Mouse (Mus musculus) urinary bladder, postnatal 10 days (tissue): ENCODE results near the gene Sspn.

Source experiments
- DNase-seq: peaks from one replicate; pipeline ENCODE4 v3.0.0; 2022; ENCODE audit warnings: low spot score

Gene Sspn

DNA sequence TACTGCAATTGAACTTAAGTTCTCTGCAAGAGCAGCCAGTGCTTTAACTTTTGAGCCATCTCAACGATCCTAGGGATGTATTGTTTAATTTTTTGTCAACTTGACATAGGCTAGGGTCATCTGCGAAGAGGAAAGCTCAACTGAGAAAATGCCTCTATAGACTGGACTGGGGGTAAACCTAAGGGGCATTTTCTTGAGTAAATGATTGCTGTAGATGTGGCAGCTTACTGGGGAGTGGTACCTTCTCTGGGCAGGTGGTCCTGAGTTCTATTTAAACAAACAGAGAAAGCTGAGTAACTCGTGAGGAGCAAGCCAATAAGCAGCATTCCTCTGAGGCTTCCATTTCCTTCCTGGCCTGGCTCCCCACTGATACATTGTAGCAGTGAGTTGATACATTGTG lies at the start of gene Sspn:
Gene Sspn, plus strand, starts transcription at position 301 of the 400 bp plus-strand sequence.
- no peak for DNase-seq

DNA sequence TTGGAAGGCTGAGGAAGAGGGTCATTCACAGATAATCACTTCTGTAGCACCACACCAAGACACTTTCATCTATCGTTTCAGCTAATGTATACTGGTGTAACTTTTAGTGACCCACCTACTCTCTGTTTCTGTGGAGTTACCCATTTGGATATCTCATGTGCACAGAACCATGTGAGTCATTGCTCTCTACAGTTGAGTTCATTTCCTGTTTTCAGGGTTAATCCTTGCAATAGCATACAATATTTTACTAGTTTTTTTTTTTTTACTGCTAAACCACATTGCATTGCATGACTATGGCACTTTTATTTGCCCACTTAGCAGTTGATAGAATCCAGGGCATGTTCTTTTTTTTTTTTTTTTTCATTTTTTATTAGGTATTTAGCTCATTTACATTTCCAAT lies 48.4 kb upstream of the Sspn start:
- DNase-seq: no peak

GRCm38 (mm10) chr6:145883668-145884067 lies 47.8 kb upstream of the Sspn start:
- no peak for DNase-seq

- DNase-seq: no peak
Measured at GRCm38 (mm10) chr6:145885069-145885468, 46.4 kb upstream of the Sspn start.

DNA sequence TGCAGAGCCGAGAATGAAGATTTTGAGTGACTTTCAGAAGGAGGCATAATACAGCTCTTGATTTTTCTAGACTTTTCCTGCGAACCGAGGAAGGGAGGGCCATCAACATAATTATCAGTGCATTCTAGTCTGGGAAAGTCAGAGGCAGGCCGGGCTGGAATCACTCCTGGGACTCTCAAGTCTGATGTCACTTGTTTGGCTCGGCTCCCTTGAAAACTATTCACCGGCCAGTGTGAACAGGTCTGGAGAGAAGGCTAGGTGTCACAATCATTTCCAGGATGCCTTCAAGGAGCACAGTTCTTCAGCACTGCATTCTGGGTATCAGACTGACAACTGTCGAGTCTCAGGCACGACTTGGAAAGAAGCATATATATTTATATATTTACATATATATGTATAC lies 45.2 kb upstream of the Sspn start:
- DNase-seq: no peak

- no peak for DNase-seq
Measured at GRCm38 (mm10) chr6:145887719-145888118, 43.7 kb upstream of the Sspn start.

GRCm38 (mm10) chr6:145891951-145892350 lies 39.5 kb upstream of the Sspn start:
- DNase-seq: no peak

GRCm38 (mm10) chr6:145892381-145893265 lies 38.8 kb upstream of the Sspn start:
- no peak for DNase-seq

DNA sequence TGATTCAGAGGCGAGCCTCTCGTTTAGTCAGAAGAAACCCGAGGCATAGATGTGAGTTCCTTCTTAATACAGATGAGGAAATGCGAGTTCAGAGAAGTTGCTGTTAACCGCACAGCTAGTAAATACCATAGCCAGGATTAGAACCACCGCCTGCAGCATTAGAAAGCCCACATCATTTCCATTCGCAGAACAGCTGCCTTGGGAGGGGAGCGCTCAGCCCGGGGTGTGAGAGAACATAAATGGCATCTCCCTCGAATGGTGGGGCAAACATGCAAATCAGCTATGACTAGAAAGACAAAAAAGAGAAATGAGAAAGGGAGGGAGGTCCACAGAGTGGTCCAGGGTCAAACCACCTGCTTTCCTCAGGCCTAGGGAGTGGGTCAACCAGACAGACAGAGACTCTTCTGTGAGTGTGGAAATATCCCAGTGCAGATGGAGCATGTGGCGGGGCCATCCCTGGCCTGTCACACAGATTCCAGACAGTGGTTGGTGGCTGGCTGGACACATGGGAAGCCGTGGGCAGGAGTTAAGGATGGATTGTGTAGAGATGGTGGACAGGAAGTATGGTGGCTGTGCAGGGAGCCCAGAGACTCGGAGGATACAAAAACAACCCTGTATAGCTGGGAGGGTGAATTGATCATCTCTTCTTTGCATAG lies 37.9 kb upstream of the Sspn start:
- no peak for DNase-seq

- DNase-seq: no peak
Measured at GRCm38 (mm10) chr6:145894669-145895342, 36.6 kb upstream of the Sspn start.

GRCm38 (mm10) chr6:145904169-145904568 lies 27.3 kb upstream of the Sspn start:
- no peak for DNase-seq

DNA sequence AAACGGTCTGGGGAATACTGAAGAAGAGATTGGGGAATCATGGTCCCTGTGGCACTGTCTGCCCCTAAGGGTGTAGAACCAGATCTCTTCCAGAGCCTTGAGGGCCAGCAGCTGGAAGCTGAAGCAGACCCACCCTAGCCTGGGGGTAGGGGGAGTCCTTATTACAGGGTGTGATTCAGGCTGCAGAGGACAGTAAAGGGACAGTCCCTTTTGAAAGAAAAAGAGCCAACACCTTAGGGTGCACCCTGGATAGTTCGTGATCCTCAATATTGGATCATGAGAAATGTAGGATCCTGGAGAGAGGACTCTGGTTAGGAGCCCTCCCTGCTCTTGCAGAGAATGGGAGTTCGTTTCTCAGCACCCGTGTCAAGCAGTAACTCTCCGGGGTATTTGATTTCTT lies 26.8 kb upstream of the Sspn start:
- DNase-seq: no peak

GRCm38 (mm10) chr6:145906096-145906890 lies 25.1 kb upstream of the Sspn start:
- no peak for DNase-seq

DNA sequence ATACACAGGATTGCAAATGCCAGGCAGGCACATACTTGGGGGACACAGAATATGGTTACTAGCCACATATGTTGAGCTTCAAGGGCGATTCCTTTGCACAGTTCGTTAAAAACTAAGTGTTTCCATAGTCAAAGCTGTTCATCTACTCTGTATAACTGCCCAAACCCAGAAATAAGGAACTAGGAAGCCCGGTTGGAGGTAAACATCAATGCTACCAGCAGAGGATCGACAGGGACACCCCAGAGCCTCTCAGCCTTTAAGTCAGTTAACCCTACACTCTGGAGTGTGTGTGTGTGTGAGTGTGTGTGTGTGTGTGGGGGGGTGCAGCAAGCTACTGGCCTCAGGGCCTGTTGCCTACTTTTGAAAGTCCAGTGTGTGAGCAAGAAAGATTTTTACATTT lies 21.5 kb upstream of the Sspn start:
- DNase-seq: no peak

DNA sequence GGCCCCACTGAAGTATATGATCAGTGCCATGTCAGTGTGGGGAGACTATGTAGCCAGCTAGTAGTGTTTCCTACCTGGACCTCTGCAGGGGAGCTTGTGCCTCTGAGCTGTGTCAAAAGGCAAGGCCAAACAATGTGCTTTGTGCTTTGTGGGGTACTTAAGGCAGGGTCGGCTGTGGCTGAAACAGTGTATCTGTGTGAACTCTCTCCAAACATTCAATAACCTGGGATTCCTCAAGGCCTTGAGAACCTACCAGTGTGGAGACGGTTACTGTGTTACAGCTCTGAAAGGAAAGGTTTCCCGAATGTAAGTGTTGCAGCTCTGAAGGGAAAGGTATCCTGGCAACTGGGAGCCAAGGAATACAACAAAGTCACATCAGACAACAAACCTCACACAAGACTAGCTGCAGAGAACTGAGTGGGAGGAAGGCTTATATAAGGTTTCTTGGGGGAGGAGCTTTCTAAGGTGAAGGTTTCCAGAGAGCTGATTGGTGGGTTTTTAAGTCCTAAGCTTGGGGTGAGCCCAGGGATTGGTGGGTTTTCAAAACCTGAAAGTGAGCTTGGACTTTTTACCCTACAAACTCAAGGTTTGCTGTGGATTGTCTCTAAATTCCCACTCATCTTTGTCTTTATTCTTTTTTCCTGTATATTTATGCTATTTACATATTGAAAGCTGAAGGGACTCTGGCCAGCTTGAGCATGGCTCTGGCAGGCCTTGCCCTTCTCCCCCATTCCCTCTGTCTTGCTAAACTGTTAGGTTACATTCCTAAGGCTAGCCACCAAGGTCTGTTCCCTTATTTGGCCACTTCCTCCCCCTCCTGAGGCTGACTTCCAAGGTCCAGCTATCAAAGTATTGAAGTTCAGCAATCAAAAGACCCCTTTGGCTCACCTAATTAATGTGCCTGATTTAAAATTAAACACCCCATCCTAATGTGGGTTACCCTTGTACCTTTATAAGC lies 20.7 kb upstream of the Sspn start:
- DNase-seq: no peak

GRCm38 (mm10) chr6:145912232-145912631 lies 19.2 kb upstream of the Sspn start:
- no peak for DNase-seq

GRCm38 (mm10) chr6:145915435-145915834 lies 16.0 kb upstream of the Sspn start:
- DNase-seq: no peak

GRCm38 (mm10) chr6:145916401-145916800 lies 15.0 kb upstream of the Sspn start:
- DNase-seq: no peak

- no peak for DNase-seq
Measured at GRCm38 (mm10) chr6:145918236-145918635, 13.2 kb upstream of the Sspn start.

GRCm38 (mm10) chr6:145923594-145923993 lies 7.8 kb upstream of the Sspn start:
- no peak for DNase-seq
